10 mouse cellular contexts compared by ENCODE assay signal in genomic region chr4:124880599-124880998, GRCm38 (mm10). TPM values are rescaled to one million over a fixed set of nuclear protein-coding genes. Genes with fewer than 3 reads are reported as not detected.
A peak's percentile ranks its signal among the peaks of the same experiment; 100 is the strongest.
DNase-seq lines count a peak whose midpoint lies in the region; ATAC-seq and TF ChIP-seq lines count a peak whose summit lies in the region.
"Had no signal": no experiment of that assay in that cellular context is flagged by ENCODE, and none has a peak within 500 bp of the region (broad histone marks: within the 10 kb centered on the region; RNA-seq: fewer than 3 reads in every experiment).

TSS of gene Epha10 (plus strand) at chr4:124880899.

- no peaks in the 10 kb centered on the region for H3K9me3 ChIP-seq in lung, embryonic 15.5 days
- H3K9me3 ChIP-seq in forebrain, postnatal 0 days (ENCODE audit: low read length), result no peaks in the 10 kb centered on the region

- H3K4me1 ChIP-seq in lung, embryonic 15.5 days, result peaks cover 6% of the 10 kb centered on the region; the same call in 1 of the 2 replicates
- peaks cover 4% of the 10 kb centered on the region; the same call in 1 of the 2 replicates for H3K4me1 ChIP-seq in forebrain, postnatal 0 days (ENCODE audit: insufficient read depth)

- H3K4me2 ChIP-seq in lung, embryonic 15.5 days, result peak within 1 kb of the TSS; percentile 49
- H3K4me2 ChIP-seq in forebrain, postnatal 0 days (ENCODE audit: low read depth), result peak within 1 kb of the TSS; percentile 78

- no peak for ATAC-seq in lung, embryonic 15.5 days (ENCODE audit: borderline replicate concordance, extremely low read depth, low FRiP score, low TSS enrichment)
- ATAC-seq in forebrain, postnatal 0 days, result no peak
- no peak for ATAC-seq in megakaryocyte progenitor cell, adult 5-6 weeks (replicated peaks; ENCODE audit: poor library complexity)

- H3K27me3 ChIP-seq in lung, embryonic 15.5 days, result peaks cover 62% of the 10 kb centered on the region
- H3K27me3 ChIP-seq in forebrain, postnatal 0 days (ENCODE audit: insufficient read depth, low read length), result peaks cover 7% of the 10 kb centered on the region

- H3K27ac ChIP-seq in lung, embryonic 15.5 days, result no peak within 1 kb of the TSS
- H3K27ac ChIP-seq in forebrain, postnatal 0 days (ENCODE audit: low read depth, low read length), result no peak within 1 kb of the TSS

- intact Hi-C loops in left cerebral cortex, postnatal 36 days (cut with DNase I), result no loop called here

- H3K4me3 ChIP-seq in lung, embryonic 15.5 days, result peak within 1 kb of the TSS; percentile 24
- H3K4me3 ChIP-seq in forebrain, postnatal 0 days (ENCODE audit: low read depth, low read length), result peak within 1 kb of the TSS; percentile 55

- H3K36me3 ChIP-seq in lung, embryonic 15.5 days, result no peaks in the 10 kb centered on the region
- H3K36me3 ChIP-seq in forebrain, postnatal 0 days (ENCODE audit: insufficient read depth), result no peaks in the 10 kb centered on the region

- WGBS in lung, embryonic 15.5 days, result 9% methylated on average over 11 of the region's 11 CpGs
- 2% methylated on average over 11 of the region's 11 CpGs for WGBS in forebrain, postnatal 0 days

- no peak for DNase-seq in lung, postnatal 4 days
- no peak for DNase-seq in forebrain, postnatal 0 days
- no peak for DNase-seq in left cerebral cortex, postnatal 36 days (ENCODE audit: low spot score in 2 of 2)
- DNase-seq in retina, embryonic 14.5 days (ENCODE audit: low spot score), result peak; percentile 42
- DNase-seq in thymus, postnatal 25 days, result no peak
- DNase-seq in testis, postnatal 14 days (ENCODE audit: low spot score), result no peak
- DNase-seq: adrenal gland, adult 8-10 months had no signal

- no peak within 1 kb of the TSS for H3K9ac ChIP-seq in lung, embryonic 15.5 days
- peak within 1 kb of the TSS; percentile 44 for H3K9ac ChIP-seq in forebrain, postnatal 0 days

- no peak for TF ChIP-seq CTCF in forebrain, postnatal 0 days (IDR thresholded peaks at IDR 0.05; ENCODE audit: low read depth)

RNA-seq across cellular contexts. Expression of gene Epha10, which starts in this region (rescaled TPM):
- not detected in 2 replicates for polyA plus RNA-seq in lung, embryonic 15.5 days (2015; fragmentation: Nextera tagmentation; extraction: Ambion mirVana)
- 9.6 and 10.2 TPM in 2 replicates for total RNA-seq in forebrain, postnatal 0 days (2014; rRNA removed)
- 2.0 and 4.0 TPM in 2 replicates for polyA plus RNA-seq in forebrain, postnatal 0 days (2015; fragmentation: Nextera tagmentation; extraction: Ambion mirVana)
- total RNA-seq in left cerebral cortex, postnatal 36 days (2021), result 10 to 100 TPM; 40.4 to 67.2 TPM
- total RNA-seq in megakaryocyte progenitor cell, adult 5-6 weeks (2015), result not detected in 2 replicates
- not detected in 2 replicates for total RNA-seq in megakaryocyte progenitor cell, adult 5-6 weeks (2017)
- total RNA-seq: heart, postnatal 25 days had no signal

Comparison
In these comparisons a context has a peak if more than half of its experiments do, and no peak if none do; other contexts are left out.
1. RNA of gene Epha10 (total RNA-seq): 40.4 to 67.2 TPM in left cerebral cortex, postnatal 36 days and 9.6 to 10.2 TPM in forebrain, postnatal 0 days; not detected in megakaryocyte progenitor cell, adult 5-6 weeks; every median in the first group is over 10 times any median in the second.